Mouse (Mus musculus): Measurements from ENCODE around the gene Fibcd1.

The Fibcd1 gene

GRCm38 (mm10) chr2:31864891-31865290 is 19.1 kb upstream of the Fibcd1 start:
- in situ Hi-C loops (cut with MboI; ENCODE audit: low pct_unique_long_range_greater_than_20kb in 1 of 2, low sequenced_read_pairs in 2 of 2, unreplicated experiment in 1 of 2), result no loop called here

GRCm38 (mm10) chr2:31863766-31864165 is 18.0 kb upstream of the Fibcd1 start:
- in situ Hi-C loops (cut with MboI; ENCODE audit: low pct_unique_long_range_greater_than_20kb in 1 of 2, low sequenced_read_pairs in 2 of 2, unreplicated experiment in 1 of 2), result no loop called here

GRCm38 (mm10) chr2:31862919-31863318 is 17.1 kb upstream of the Fibcd1 start:
- in situ Hi-C loops (cut with MboI; ENCODE audit: low pct_unique_long_range_greater_than_20kb in 1 of 2, low sequenced_read_pairs in 2 of 2, unreplicated experiment in 1 of 2), result no loop called here

GRCm38 (mm10) chr2:31858500-31858899 is 12.7 kb upstream of the Fibcd1 start:
- in situ Hi-C loops (cut with MboI; ENCODE audit: low pct_unique_long_range_greater_than_20kb in 1 of 2, low sequenced_read_pairs in 2 of 2, unreplicated experiment in 1 of 2), result no loop called here

- in situ Hi-C loops (cut with MboI; ENCODE audit: low pct_unique_long_range_greater_than_20kb in 1 of 2, low sequenced_read_pairs in 2 of 2, unreplicated experiment in 1 of 2), result no loop called here
Measured at GRCm38 (mm10) chr2:31857180-31857579, 11.4 kb upstream of the Fibcd1 start.

- in situ Hi-C loops (cut with MboI; ENCODE audit: low pct_unique_long_range_greater_than_20kb in 1 of 2, low sequenced_read_pairs in 2 of 2, unreplicated experiment in 1 of 2), result no loop called here
Measured at GRCm38 (mm10) chr2:31855991-31856390, 10.2 kb upstream of the Fibcd1 start.

- in situ Hi-C loops (cut with MboI; ENCODE audit: low pct_unique_long_range_greater_than_20kb in 1 of 2, low sequenced_read_pairs in 2 of 2, unreplicated experiment in 1 of 2), result no loop called here
Measured at GRCm38 (mm10) chr2:31850141-31850540, 4.3 kb upstream of the Fibcd1 start.

GRCm38 (mm10) chr2:31847908-31848307 is 2.1 kb upstream of the Fibcd1 start:
- in situ Hi-C loops (cut with MboI; ENCODE audit: low pct_unique_long_range_greater_than_20kb in 1 of 2, low sequenced_read_pairs in 2 of 2, unreplicated experiment in 1 of 2), result no loop called here

GRCm38 (mm10) chr2:31846692-31847660 is 1.2 kb upstream of the Fibcd1 start:
- in situ Hi-C loops (cut with MboI; ENCODE audit: low pct_unique_long_range_greater_than_20kb in 1 of 2, low sequenced_read_pairs in 2 of 2, unreplicated experiment in 1 of 2), result no loop called here

- in situ Hi-C loops (cut with MboI; ENCODE audit: low pct_unique_long_range_greater_than_20kb in 1 of 2, low sequenced_read_pairs in 2 of 2, unreplicated experiment in 1 of 2), result no loop called here
Measured at GRCm38 (mm10) chr2:31845512-31845895, 301 bp downstream of the Fibcd1 start.

- in situ Hi-C loops (cut with MboI; ENCODE audit: low pct_unique_long_range_greater_than_20kb in 1 of 2, low sequenced_read_pairs in 2 of 2, unreplicated experiment in 1 of 2), result no loop called here
Measured at GRCm38 (mm10) chr2:31844729-31845136, 1.1 kb downstream of the Fibcd1 start.

- in situ Hi-C loops (cut with MboI; ENCODE audit: low pct_unique_long_range_greater_than_20kb in 1 of 2, low sequenced_read_pairs in 2 of 2, unreplicated experiment in 1 of 2), result no loop called here
Measured at GRCm38 (mm10) chr2:31838868-31839267, 6.9 kb downstream of the Fibcd1 start.

- in situ Hi-C loops (cut with MboI; ENCODE audit: low pct_unique_long_range_greater_than_20kb in 1 of 2, low sequenced_read_pairs in 2 of 2, unreplicated experiment in 1 of 2), result no loop called here
Measured at GRCm38 (mm10) chr2:31836985-31837384, 8.8 kb downstream of the Fibcd1 start.

- in situ Hi-C loops (cut with MboI; ENCODE audit: low pct_unique_long_range_greater_than_20kb in 1 of 2, low sequenced_read_pairs in 2 of 2, unreplicated experiment in 1 of 2), result no loop called here
Measured at GRCm38 (mm10) chr2:31836091-31836490, 9.7 kb downstream of the Fibcd1 start.

GRCm38 (mm10) chr2:31828311-31828825 is 17.4 kb downstream of the Fibcd1 start:
- in situ Hi-C loops (cut with MboI; ENCODE audit: low pct_unique_long_range_greater_than_20kb in 1 of 2, low sequenced_read_pairs in 2 of 2, unreplicated experiment in 1 of 2), result no loop called here

- in situ Hi-C loops (cut with MboI; ENCODE audit: low pct_unique_long_range_greater_than_20kb in 1 of 2, low sequenced_read_pairs in 2 of 2, unreplicated experiment in 1 of 2), result no loop called here
Measured at GRCm38 (mm10) chr2:31827877-31828276, 17.9 kb downstream of the Fibcd1 start.

- in situ Hi-C loops (cut with MboI; ENCODE audit: low pct_unique_long_range_greater_than_20kb in 1 of 2, low sequenced_read_pairs in 2 of 2, unreplicated experiment in 1 of 2), result no loop called here
Measured at GRCm38 (mm10) chr2:31826094-31827085, 19.4 kb downstream of the Fibcd1 start.

GRCm38 (mm10) chr2:31825469-31825911 is 20.3 kb downstream of the Fibcd1 start:
- in situ Hi-C loops (cut with MboI; ENCODE audit: low pct_unique_long_range_greater_than_20kb in 1 of 2, low sequenced_read_pairs in 2 of 2, unreplicated experiment in 1 of 2), result no loop called here
